Mouse (Mus musculus) intestine, postnatal 0 days (tissue): Measurements from ENCODE around the gene Vgf. TPM values are rescaled to one million over a fixed set of nuclear protein-coding genes. Genes with fewer than 3 reads are reported as not detected.

ENCODE experiments used
- ATAC-seq: fragments of 200-750 bp; cut with Nextera tagmentation; 2 replicates; pipeline ENCODE4 v1.8.0; 2017; ENCODE audit warnings: mild to moderate bottlenecking, moderate TSS enrichment, moderate library complexity
- H3K27ac ChIP-seq: fragments of 300-500 bp; sonication (generic); 2 replicates; pipeline ENCODE4 v1.5.1; 2014; ENCODE audit warnings: mild to moderate bottlenecking, low read depth, low read length, moderate library complexity
- H3K27me3 ChIP-seq: fragments of 300-500 bp; sonication (generic); replicated peaks from 2 replicates; pipeline ENCODE4 v1.6.1; 2014; ENCODE audit warnings: low read length, mixed read lengths; ENCODE audit not compliant: control insufficient read depth, insufficient read depth
- H3K36me3 ChIP-seq: fragments of 300-500 bp; sonication (generic); 2 replicates; pipeline ENCODE4 v1.6.1; 2014; ENCODE audit warnings: mild to moderate bottlenecking, moderate library complexity; ENCODE audit not compliant: control insufficient read depth, insufficient read depth
- H3K4me1 ChIP-seq: fragments of 300-500 bp; sonication (generic); replicated peaks from 2 replicates; pipeline ENCODE4 v1.6.1; 2014; ENCODE audit warnings: antibody characterized with exemption, low read length, mixed read lengths; ENCODE audit not compliant: control insufficient read depth, insufficient read depth
- H3K4me2 ChIP-seq: fragments of 300-500 bp; sonication (generic); replicated peaks from 2 replicates; pipeline ENCODE4 v1.6.1; 2014; ENCODE audit warnings: low read depth, mild to moderate bottlenecking, moderate library complexity
- H3K4me3 ChIP-seq: fragments of 300-500 bp; sonication (generic); 2 replicates; pipeline ENCODE4 v1.5.1; 2014; ENCODE audit warnings: low read depth, low read length
- H3K9ac ChIP-seq: fragments of 300-500 bp; sonication (generic); 2 replicates; pipeline ENCODE4 v1.6.1; 2014; ENCODE audit warnings: mild to moderate bottlenecking, low read depth, low read length
- H3K9me3 ChIP-seq: fragments of 300-500 bp; sonication (generic); 2 replicates; pipeline ENCODE4 v1.6.1; 2016; ENCODE audit warnings: mixed run types; ENCODE audit not compliant: control insufficient read depth
- CTCF ChIP-seq: sonication (generic); IDR thresholded peaks from 2 replicates; pipeline ENCODE4 v1.5.1; 2016; ENCODE audit warnings: low read depth, mild to moderate bottlenecking, control low read depth, antibody characterized with exemption, moderate library complexity
- WGBS: fragments of 180-500 bp; shearing (Covaris S2); extraction: QIAGEN DNeasy Blood & Tissue Kit; methylation state at CpG from one replicate; pipeline ENCODE4 v1.1.7; 2014; 5-methylcytosine and 5-hydroxymethylcytosine counted together
- polyA plus RNA-seq: library from polyadenylated mRNA; unstranded; fragments of >200 nt; fragmentation: Nextera tagmentation; extraction: Ambion mirVana; gene quantifications from 2 replicates; pipeline ENCODE4 v1.2.1, GENCODE M21; 2015

Gene Vgf
- polyA plus RNA-seq: 1.3 and 1.6 TPM in 2 replicates

DNA sequence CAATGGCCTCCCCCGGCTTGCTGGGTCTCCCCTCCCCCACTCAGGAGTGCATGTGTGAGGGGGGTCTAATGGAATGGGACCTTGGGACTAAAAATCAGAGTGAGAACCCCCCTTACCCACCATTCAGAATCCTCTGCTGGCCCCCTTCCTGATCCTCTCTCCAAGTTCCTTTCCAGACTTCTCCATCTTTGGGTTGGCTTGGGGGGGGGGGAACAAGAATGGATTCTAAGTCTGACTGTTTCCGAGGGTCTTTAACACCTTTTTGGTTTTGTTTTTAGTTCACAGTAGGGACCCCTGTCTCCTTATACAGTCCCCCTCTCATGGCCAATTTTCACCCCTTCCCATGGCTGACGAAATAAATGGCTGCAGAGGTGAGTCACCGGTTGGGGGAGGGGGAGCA lies at the start of gene Vgf:
Gene Vgf, plus strand, starts transcription at position 301 of the 400 bp plus-strand sequence.
- WGBS: 15% methylated on average over 4 of the region's 4 CpGs
- H3K27ac ChIP-seq: no peak within 1 kb of the TSS
- no peak within 1 kb of the TSS for H3K4me3 ChIP-seq
- no peaks in the 10 kb centered on the region for H3K36me3 ChIP-seq
- no peak for TF ChIP-seq CTCF
- H3K9ac ChIP-seq: no peak within 1 kb of the TSS
- no peaks in the 10 kb centered on the region for H3K9me3 ChIP-seq
- 0 out of 2 replicates have a peak within 1 kb of the TSS, but pooled peaks have one; percentile 18 for H3K4me2 ChIP-seq
- ATAC-seq: no peak
- peaks cover 67% of the 10 kb centered on the region for H3K27me3 ChIP-seq
- no peaks in the 10 kb centered on the region; the same call in 1 of the 2 replicates for H3K4me1 ChIP-seq

DNA sequence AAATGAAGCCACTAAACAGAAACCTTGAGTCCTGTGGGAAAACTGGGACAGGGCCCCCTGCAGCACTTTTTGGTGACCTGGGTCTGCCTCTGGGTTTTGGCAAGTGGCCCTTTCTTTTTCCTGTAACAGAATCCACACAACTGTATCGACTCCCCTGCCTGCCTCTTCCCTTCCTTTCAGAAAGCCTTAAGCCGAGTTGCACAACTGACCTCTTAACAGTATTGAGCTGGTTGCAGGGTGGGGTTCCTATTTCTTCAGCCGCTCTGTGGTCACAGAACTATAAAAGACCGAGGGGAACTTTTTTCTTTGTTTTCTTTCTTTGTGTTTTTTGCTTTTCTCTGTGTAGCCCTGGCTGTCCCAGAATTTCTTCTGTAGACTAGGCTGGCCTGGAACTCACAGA lies 48.4 kb upstream of the Vgf start:
- WGBS: 54% methylated on average over 4 of the region's 4 CpGs
- H3K9ac ChIP-seq: no peak overlapping the region
- TF ChIP-seq CTCF: no peak

DNA sequence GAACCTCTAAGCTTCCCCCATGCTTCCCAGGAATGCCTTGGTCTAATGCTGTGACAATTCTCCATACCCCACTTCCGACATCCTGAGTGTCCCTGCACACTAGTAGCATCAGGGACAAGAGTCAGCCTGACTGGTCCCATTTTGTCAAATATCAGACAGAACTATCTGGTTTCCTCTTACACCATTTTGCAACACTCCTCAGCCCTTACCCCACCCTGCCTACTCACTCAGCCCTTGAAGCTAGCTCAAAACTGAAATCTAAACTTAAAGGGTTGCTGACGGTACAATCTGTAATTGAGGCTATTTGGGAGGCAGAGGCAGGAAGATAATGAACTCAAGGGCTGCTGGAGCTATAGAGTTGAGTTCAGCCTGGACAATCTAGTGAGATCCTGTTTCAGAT lies 46.4 kb upstream of the Vgf start:
- H3K27me3 ChIP-seq: no peaks in the 10 kb centered on the region
- WGBS: 79% methylated on average over 2 of the region's 2 CpGs
- peaks cover 22% of the 10 kb centered on the region for H3K36me3 ChIP-seq
- no peak overlapping the region for H3K4me3 ChIP-seq
- no peak overlapping the region for H3K9ac ChIP-seq
- H3K4me1 ChIP-seq: no peaks in the 10 kb centered on the region
- TF ChIP-seq CTCF: no peak
- no peak overlapping the region; the same call in 1 of the 2 replicates for H3K27ac ChIP-seq
- no peaks in the 10 kb centered on the region for H3K9me3 ChIP-seq
- ATAC-seq: no peak
- H3K4me2 ChIP-seq: no peak overlapping the region

More for the DNA sequence above, 48.4 kb upstream of the Vgf start:
- Histone ChIP-seq H3K4me3 (no peak overlapping the region), H3K9me3 (no peaks in the 10 kb centered on the region), H3K27me3 (no peaks in the 10 kb centered on the region), H3K36me3 (peaks cover 15% of the 10 kb centered on the region), H3K27ac (no peak overlapping the region), H3K4me1 (no peaks in the 10 kb centered on the region), H3K4me2 (no peak overlapping the region)
- no peak for ATAC-seq

DNA sequence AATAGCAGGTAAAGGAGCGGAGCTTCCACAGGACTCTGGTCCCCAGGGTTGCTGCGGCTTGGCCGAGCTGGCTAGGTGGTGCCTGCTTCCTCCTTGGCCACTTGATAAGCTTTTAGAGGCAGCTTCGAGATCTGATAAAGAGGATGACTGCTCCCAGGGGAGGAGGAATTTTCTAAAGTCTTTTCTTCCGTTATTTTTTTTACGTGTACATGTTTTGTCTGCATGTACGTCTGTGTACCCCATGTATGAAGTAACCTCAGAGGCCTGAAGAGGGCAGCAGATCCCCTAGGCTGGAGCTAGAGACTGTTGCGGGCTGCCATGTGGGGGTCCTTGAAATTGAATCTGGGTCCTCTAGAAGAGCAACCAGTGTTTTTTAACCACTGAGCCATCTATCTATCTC lies 45.2 kb upstream of the Vgf start:
- 87% methylated on average over 8 of the region's 8 CpGs for WGBS
- Histone ChIP-seq H3K9ac (no peak overlapping the region), H3K36me3 (peaks cover 17% of the 10 kb centered on the region), H3K4me2 (no peak overlapping the region), H3K4me1 (no peaks in the 10 kb centered on the region), H3K4me3 (no peak overlapping the region), H3K27ac (no peak overlapping the region), H3K9me3 (no peaks in the 10 kb centered on the region), H3K27me3 (no peaks in the 10 kb centered on the region)
- no peak for ATAC-seq
- peak; percentile 46 for TF ChIP-seq CTCF

DNA sequence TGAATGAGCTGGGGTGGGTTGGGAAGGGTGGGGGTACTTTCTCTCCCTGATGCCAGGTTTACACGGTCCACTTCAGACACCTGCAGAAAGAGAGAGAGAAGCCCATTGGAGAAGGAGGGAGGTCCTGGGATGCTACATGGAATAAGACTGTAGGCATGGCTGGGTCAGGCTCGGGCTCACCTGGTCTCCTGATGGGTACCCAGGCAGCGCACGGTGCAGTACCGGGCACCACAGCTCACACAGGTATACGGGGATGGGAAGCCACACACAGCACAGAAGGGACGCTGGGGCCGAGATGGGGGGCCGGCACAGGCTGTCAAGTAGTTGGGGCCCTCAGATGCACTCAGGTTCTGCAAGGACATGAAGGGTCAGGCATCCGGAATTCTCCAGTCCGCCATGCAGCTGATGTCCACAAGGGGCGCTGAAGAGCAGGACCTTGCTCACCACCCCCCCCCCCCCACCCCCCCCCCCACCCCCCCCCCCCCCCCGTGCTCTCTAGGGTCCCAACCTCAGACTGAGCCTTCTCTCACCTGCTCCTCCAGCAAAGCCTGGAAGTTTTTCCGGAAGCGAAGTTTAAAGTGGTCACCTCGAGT lies 43.8 kb upstream of the Vgf start:
- H3K9me3 ChIP-seq: no peaks in the 10 kb centered on the region
- peaks cover 17% of the 10 kb centered on the region for H3K36me3 ChIP-seq
- H3K4me1 ChIP-seq: no peaks in the 10 kb centered on the region
- ATAC-seq: no peak
- H3K27ac ChIP-seq: no peak overlapping the region
- peak; percentile 66 for TF ChIP-seq CTCF
- no peak overlapping the region for H3K9ac ChIP-seq
- WGBS: 55% methylated on average over 14 of the region's 16 CpGs
- H3K4me2 ChIP-seq: no peak overlapping the region
- H3K4me3 ChIP-seq: no peak overlapping the region
- H3K27me3 ChIP-seq: no peaks in the 10 kb centered on the region

DNA sequence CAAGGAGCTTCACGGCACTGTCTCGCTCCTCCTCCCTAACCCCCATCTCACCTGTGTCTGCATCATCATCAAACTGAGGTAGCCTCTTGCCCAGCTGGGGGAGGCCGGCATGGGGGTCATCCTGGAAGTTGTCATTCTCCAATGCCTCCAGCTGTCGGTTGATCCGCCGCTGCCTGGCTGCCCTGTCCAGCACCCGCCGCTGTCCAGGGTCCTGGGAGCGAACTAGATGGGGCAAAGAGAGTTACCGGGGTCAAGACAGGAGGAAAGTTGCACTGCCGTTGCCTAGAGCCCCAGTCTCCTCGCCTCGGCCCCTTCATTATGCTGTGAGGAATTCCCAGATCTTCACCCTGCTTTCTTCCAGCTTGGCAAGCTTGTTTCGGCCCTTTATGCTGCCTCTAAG lies 41.4 kb upstream of the Vgf start:
- Histone ChIP-seq H3K4me1 (no peaks in the 10 kb centered on the region), H3K27me3 (no peaks in the 10 kb centered on the region), H3K4me3 (no peak overlapping the region), H3K36me3 (peaks cover 18% of the 10 kb centered on the region), H3K4me2 (no peak overlapping the region), H3K9ac (no peak overlapping the region), H3K9me3 (no peaks in the 10 kb centered on the region), H3K27ac (no peak overlapping the region)
- ATAC-seq: no peak
- no peak for TF ChIP-seq CTCF
- 60% methylated on average over 14 of the region's 14 CpGs for WGBS

DNA sequence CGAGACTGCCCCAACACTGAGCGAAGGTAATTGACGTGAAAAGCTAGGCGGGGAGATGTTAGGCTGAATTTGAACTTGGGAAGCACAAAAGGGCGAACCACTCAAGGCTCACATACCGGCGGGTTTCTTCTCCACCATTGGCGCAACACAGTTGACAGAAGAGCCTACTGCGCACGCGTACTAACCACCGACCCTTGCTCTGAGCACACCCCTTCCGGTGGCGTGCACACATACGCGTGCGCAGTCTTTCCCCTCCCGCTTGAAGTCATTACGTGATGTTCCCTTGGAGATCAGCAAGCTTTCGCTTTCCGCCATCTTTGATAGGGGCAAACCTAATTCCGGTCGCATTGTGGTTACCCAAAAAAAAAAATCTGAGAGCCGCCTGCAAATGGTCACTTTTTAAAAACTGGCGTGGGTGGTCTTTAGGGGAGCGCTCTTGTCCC lies 39.5 kb upstream of the Vgf start, which contains the start of gene Plod3:
Gene Plod3, plus strand, starts transcription at position 325 of the 443 bp plus-strand sequence.
- H3K4me1 ChIP-seq: no peaks in the 10 kb centered on the region
- H3K9ac ChIP-seq: peak within 1 kb of the TSS; percentile 63
- no peaks in the 10 kb centered on the region for H3K27me3 ChIP-seq
- peak within 1 kb of the TSS; percentile 80 for H3K27ac ChIP-seq
- WGBS: under 1% methylated on average over 26 of the region's 26 CpGs
- peaks cover 28% of the 10 kb centered on the region for H3K36me3 ChIP-seq
- H3K4me3 ChIP-seq: peak within 1 kb of the TSS; percentile 96
- H3K9me3 ChIP-seq: no peaks in the 10 kb centered on the region
- peak; percentile 86 for ATAC-seq
- H3K4me2 ChIP-seq: peak within 1 kb of the TSS; percentile 98
- no peak for TF ChIP-seq CTCF
